Mouse (Mus musculus) heart, postnatal 0 days (tissue): ENCODE measurements around the gene Ints13.

Experiments
- CTCF ChIP-seq: IDR thresholded peaks from 2 replicates; pipeline ENCODE4 v1.5.1; 2016; ENCODE audit warnings: antibody characterized with exemption, control low read depth, low read depth
- EP300 ChIP-seq: IDR thresholded peaks from 2 replicates; pipeline ENCODE4 v1.6.1; 2016; ENCODE audit warnings: antibody characterized with exemption, low read depth

- TF ChIP-seq EP300 (no peak), CTCF (no peak)
Observed at GRCm38 (mm10) chr6:146500206-146500605, 77.4 kb downstream of the Ints13 start.
